Mouse (Mus musculus) retina, embryonic 14.5 days (tissue): Measurements from ENCODE around the gene Tyms.
A peak's percentile ranks its signal among the peaks of the same experiment; 100 is the strongest.
"Not testable (repeated sequence)": the region's sequence is repeated elsewhere in the genome, so short reads cannot be mapped to it uniquely, and the experiment has no call there.

Source experiments
- DNase-seq: peaks from one replicate; pipeline ENCODE4 v3.0.0-alpha.2; 2015; ENCODE audit warnings: low spot score

The Tyms gene

GRCm38 (mm10) chr5:30103340-30103739 lies 29.9 kb upstream of the Tyms start:
- no peak for DNase-seq

GRCm38 (mm10) chr5:30098260-30098659 lies 24.8 kb upstream of the Tyms start:
- DNase-seq = no peak

- no peak for DNase-seq
Observed at GRCm38 (mm10) chr5:30095731-30096130, 22.3 kb upstream of the Tyms start.

- no peak for DNase-seq
Observed at GRCm38 (mm10) chr5:30094399-30094798, 21.0 kb upstream of the Tyms start.

- no peak for DNase-seq
Observed at GRCm38 (mm10) chr5:30092701-30093100, 19.3 kb upstream of the Tyms start.

GRCm38 (mm10) chr5:30072377-30072776 lies 1.0 kb downstream of the Tyms start:
- no peak for DNase-seq

- DNase-seq = no peak
Observed at GRCm38 (mm10) chr5:30071677-30072076, 1.7 kb downstream of the Tyms start.

GRCm38 (mm10) chr5:30067726-30068125 lies 5.7 kb downstream of the Tyms start:
- no peak for DNase-seq

- not testable (repeated sequence) for DNase-seq
Observed at GRCm38 (mm10) chr5:30059607-30060006, 13.8 kb downstream of the Tyms start.

- no peak for DNase-seq
Observed at GRCm38 (mm10) chr5:30058216-30058731, 15.1 kb downstream of the Tyms start.

GRCm38 (mm10) chr5:30039841-30040240 lies 33.6 kb downstream of the Tyms start:
- DNase-seq = not testable (repeated sequence)

- not testable (repeated sequence) for DNase-seq
Observed at GRCm38 (mm10) chr5:30039324-30039723, 34.1 kb downstream of the Tyms start.

GRCm38 (mm10) chr5:30037111-30037510 lies 36.3 kb downstream of the Tyms start:
- not testable (repeated sequence) for DNase-seq

- not testable (repeated sequence) for DNase-seq
Observed at GRCm38 (mm10) chr5:30035862-30036261, 37.6 kb downstream of the Tyms start.

GRCm38 (mm10) chr5:30014580-30014979 lies 58.8 kb downstream of the Tyms start:
- DNase-seq = peak; percentile 52

- DNase-seq = no peak
Observed at GRCm38 (mm10) chr5:30012726-30013503, 60.5 kb downstream of the Tyms start, which contains the start of gene Il6. TSS of gene Il6 (plus strand) at chr5:30013114.
